Mouse (Mus musculus): ENCODE measurements around the gene Syt9. TPM values are rescaled to one million over a fixed set of nuclear protein-coding genes. Genes with fewer than 3 reads are reported as not detected.

Syt9 gene
- total RNA-seq, 2 experiments from 2014 or later, result 1.8 to 2.8 TPM

Other genes with a start within 250 kb of the Syt9 start
- gene Olfr715, start 239.6 kb upstream of the Syt9 start, total RNA-seq (2021), result not detected
- gene Olfr716, start 232.4 kb upstream of the Syt9 start, total RNA-seq (2021), result not detected
- gene Nlrp14, start 203.7 kb upstream of the Syt9 start, total RNA-seq (2021), result not detected
- gene Rbmxl2, start 161.3 kb upstream of the Syt9 start, total RNA-seq (2021), result not detected
- gene Olfml1, start 196.7 kb downstream of the Syt9 start, total RNA-seq (2021), result 10 to 100 TPM in 1 of 2 experiments, 1 to 10 TPM in 1; 6.9 to 10.5 TPM
- gene Ppfibp2, start 224.5 kb downstream of the Syt9 start, total RNA-seq (2021), result 1 to 10 TPM; 4.0 TPM

All from adrenal gland, adult 18-20 months (tissue).